Mouse (Mus musculus): Measurements from ENCODE around the gene Gpr162. TPM values are rescaled to one million over a fixed set of nuclear protein-coding genes. Genes with fewer than 3 reads are reported as not detected.

Gene Gpr162
- 0.56 and 2.4 TPM in 2 replicates for polyA plus RNA-seq (2011; ENCODE audit: insufficient read depth, insufficient read length, low replicate concordance, missing spikeins)

GRCm38 (mm10) chr6:124863658-124864298 lies at the start of gene Gpr162:
Gene Gpr162, minus strand, starts transcription at chr6:124863983.
- Histone ChIP-seq H3K4me1 (ENCODE audit: control insufficient read depth, insufficient read depth, low read length) (no peaks in the 10 kb centered on the region; the same call in 1 of the 2 replicates), H3K27ac (ENCODE audit: control insufficient read depth, insufficient read depth, low read depth, low read length, poor library complexity) (no peak within 1 kb of the TSS), H3K4me3 (replicated peaks; ENCODE audit: control insufficient read depth, low read depth, low read length) (no peak within 1 kb of the TSS)
- WGBS, result 2% methylated on average over 43 of the region's 43 CpGs
- no peak for TF ChIP-seq CTCF (IDR thresholded peaks at IDR 0.05; ENCODE audit: control insufficient read depth, insufficient read depth, low read length)
- TF ChIP-seq POLR2A (IDR thresholded peaks at IDR 0.05; ENCODE audit: borderline replicate concordance, control insufficient read depth, low read depth, low read length), result no peak

GRCm38 (mm10) chr6:124913214-124913613 lies 49.4 kb upstream of the Gpr162 start:
- Histone ChIP-seq H3K27ac (ENCODE audit: control insufficient read depth, insufficient read depth, low read depth, low read length, poor library complexity) (no peak overlapping the region), H3K4me3 (replicated peaks; ENCODE audit: control insufficient read depth, low read depth, low read length) (no peak overlapping the region), H3K4me1 (ENCODE audit: control insufficient read depth, insufficient read depth, low read length) (no peaks in the 10 kb centered on the region; the same call in none of the 2 replicates)
- WGBS, result 34% methylated on average over 6 of the region's 6 CpGs
- TF ChIP-seq POLR2A (IDR thresholded peaks at IDR 0.05; ENCODE audit: borderline replicate concordance, control insufficient read depth, low read depth, low read length), result no peak
- no peak for TF ChIP-seq CTCF (IDR thresholded peaks at IDR 0.05; ENCODE audit: control insufficient read depth, insufficient read depth, low read length)

GRCm38 (mm10) chr6:124911533-124912218 lies 47.9 kb upstream of the Gpr162 start, which contains the start of gene Lag3:
Gene Lag3, minus strand, starts transcription at chr6:124911705.
- peaks cover 2% of the 10 kb centered on the region for H3K4me1 ChIP-seq (ENCODE audit: control insufficient read depth, insufficient read depth, low read length)
- H3K4me3 ChIP-seq (replicated peaks; ENCODE audit: control insufficient read depth, low read depth, low read length), result no peak within 1 kb of the TSS

GRCm38 (mm10) chr6:124910032-124910431 lies 46.2 kb upstream of the Gpr162 start:
- Histone ChIP-seq H3K27ac (ENCODE audit: control insufficient read depth, insufficient read depth, low read depth, low read length, poor library complexity) (no peak overlapping the region), H3K4me1 (ENCODE audit: control insufficient read depth, insufficient read depth, low read length) (peaks cover 2% of the 10 kb centered on the region), H3K4me3 (replicated peaks; ENCODE audit: control insufficient read depth, low read depth, low read length) (no peak overlapping the region)
- WGBS, result 11% methylated on average over 32 of the region's 32 CpGs
- TF ChIP-seq POLR2A (IDR thresholded peaks at IDR 0.05; ENCODE audit: borderline replicate concordance, control insufficient read depth, low read depth, low read length), result no peak
- no peak for TF ChIP-seq CTCF (IDR thresholded peaks at IDR 0.05; ENCODE audit: control insufficient read depth, insufficient read depth, low read length)

More at GRCm38 (mm10) chr6:124911533-124912218, 47.9 kb upstream of the Gpr162 start, which contains the start of gene Lag3:
- 14% methylated on average over 13 of the region's 13 CpGs for WGBS
- TF ChIP-seq CTCF (IDR thresholded peaks at IDR 0.05; ENCODE audit: control insufficient read depth, insufficient read depth, low read length), result no peak
- TF ChIP-seq POLR2A (IDR thresholded peaks at IDR 0.05; ENCODE audit: borderline replicate concordance, control insufficient read depth, low read depth, low read length), result no peak
- H3K27ac ChIP-seq (ENCODE audit: control insufficient read depth, insufficient read depth, low read depth, low read length, poor library complexity), result no peak within 1 kb of the TSS

- WGBS, result 11% methylated on average over 1 of the region's 1 CpGs
- Histone ChIP-seq H3K27ac (ENCODE audit: control insufficient read depth, insufficient read depth, low read depth, low read length, poor library complexity) (no peak overlapping the region), H3K4me3 (replicated peaks; ENCODE audit: control insufficient read depth, low read depth, low read length) (no peak overlapping the region), H3K4me1 (ENCODE audit: control insufficient read depth, insufficient read depth, low read length) (peaks cover 2% of the 10 kb centered on the region)
- no peak for TF ChIP-seq POLR2A (IDR thresholded peaks at IDR 0.05; ENCODE audit: borderline replicate concordance, control insufficient read depth, low read depth, low read length)
- TF ChIP-seq CTCF (IDR thresholded peaks at IDR 0.05; ENCODE audit: control insufficient read depth, insufficient read depth, low read length), result no peak
Observed at GRCm38 (mm10) chr6:124907767-124908166, 44.0 kb upstream of the Gpr162 start.

- 82% methylated on average over 14 of the region's 16 CpGs for WGBS
- Histone ChIP-seq H3K27ac (ENCODE audit: control insufficient read depth, insufficient read depth, low read depth, low read length, poor library complexity) (no peak overlapping the region), H3K4me3 (replicated peaks; ENCODE audit: control insufficient read depth, low read depth, low read length) (no peak overlapping the region), H3K4me1 (ENCODE audit: control insufficient read depth, insufficient read depth, low read length) (peaks cover 2% of the 10 kb centered on the region)
- no peak for TF ChIP-seq CTCF (IDR thresholded peaks at IDR 0.05; ENCODE audit: control insufficient read depth, insufficient read depth, low read length)
- TF ChIP-seq POLR2A (IDR thresholded peaks at IDR 0.05; ENCODE audit: borderline replicate concordance, control insufficient read depth, low read depth, low read length), result no peak
Observed at GRCm38 (mm10) chr6:124904991-124905860, 41.4 kb upstream of the Gpr162 start.

GRCm38 (mm10) chr6:124904161-124904981 lies 40.6 kb upstream of the Gpr162 start:
- Histone ChIP-seq H3K27ac (ENCODE audit: control insufficient read depth, insufficient read depth, low read depth, low read length, poor library complexity) (peak overlapping the region; percentile 11; the same call in 1 of the 2 replicates), H3K4me3 (replicated peaks; ENCODE audit: control insufficient read depth, low read depth, low read length) (peak overlapping the region; percentile 67), H3K4me1 (ENCODE audit: control insufficient read depth, insufficient read depth, low read length) (peaks cover 2% of the 10 kb centered on the region)
- WGBS, result 39% methylated on average over 24 of the region's 24 CpGs
- TF ChIP-seq POLR2A (IDR thresholded peaks at IDR 0.05; ENCODE audit: borderline replicate concordance, control insufficient read depth, low read depth, low read length) (no peak), CTCF (IDR thresholded peaks at IDR 0.05; ENCODE audit: control insufficient read depth, insufficient read depth, low read length) (peak; percentile 60)

Measured in bone marrow, adult 2 months (tissue).